Mouse (Mus musculus) liver, postnatal 0 days (tissue): Measurements from ENCODE around the gene Plxdc1.

Experiments
- CTCF ChIP-seq: sonication (generic); IDR thresholded peaks from 2 replicates; pipeline ENCODE4 v1.5.1; 2016; ENCODE audit warnings: antibody characterized with exemption, low read depth
- EP300 ChIP-seq: IDR thresholded peaks from 2 replicates; pipeline ENCODE4 v1.6.1; 2016; ENCODE audit warnings: antibody characterized with exemption, low read depth, mild to moderate bottlenecking

DNA sequence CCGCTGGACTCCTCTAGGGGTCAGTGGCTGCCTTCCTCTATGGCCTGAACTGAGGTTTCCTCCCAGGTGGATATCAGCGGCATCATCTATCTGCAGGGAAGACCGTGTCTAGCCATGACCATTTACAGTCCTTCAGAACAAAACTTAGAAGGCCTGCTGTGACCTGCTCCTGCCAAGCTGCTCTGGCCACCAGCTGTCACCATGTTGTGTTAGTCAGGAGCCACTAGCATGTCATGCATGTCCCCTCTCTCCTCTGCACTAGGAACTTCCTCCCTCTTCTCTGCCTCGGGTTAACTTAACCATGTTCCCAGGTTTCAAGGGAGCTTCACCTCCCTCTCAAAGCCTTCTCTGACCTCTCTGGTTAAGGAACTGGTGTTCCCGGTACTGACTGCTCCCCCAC lies 13.5 kb upstream of the Plxdc1 start:
- TF ChIP-seq CTCF (no peak), EP300 (no peak)
